ENCODE assay signal across 32 mouse cellular contexts in genomic region chr16:74287878-74288277, GRCm38 (mm10).
DNase-seq lines count a peak whose midpoint lies in the region; ATAC-seq and TF ChIP-seq lines count a peak whose summit lies in the region.
"Had no signal": no experiment of that assay in that cellular context is flagged by ENCODE, and none has a peak within 500 bp of the region (broad histone marks: within the 10 kb centered on the region; RNA-seq: fewer than 3 reads in every experiment).

No protein-coding gene starts in this region.

- no peak overlapping the region for H3K4me3 ChIP-seq in forebrain, embryonic 14.5 days (ENCODE audit: low read depth, low read length)
- no peak overlapping the region for H3K4me3 ChIP-seq in forebrain, embryonic 11.5 days (ENCODE audit: low read depth, low read length)
- no peak overlapping the region for H3K4me3 ChIP-seq in midbrain, embryonic 13.5 days (replicated peaks)
- no peak overlapping the region for H3K4me3 ChIP-seq in midbrain, embryonic 11.5 days (ENCODE audit: low read depth, low read length)
- no peak overlapping the region for H3K4me3 ChIP-seq in forebrain, embryonic 15.5 days
- no peak overlapping the region for H3K4me3 ChIP-seq in midbrain, postnatal 0 days (ENCODE audit: low read depth, low read length)
- H3K4me3 ChIP-seq: embryonic facial prominence, embryonic 12.5 days; kidney, embryonic 15.5 days; layer of hippocampus, adult 2 months; left cerebral cortex, adult 2 months; limb, embryonic 12.5 days; liver, embryonic 15.5 days; lung, embryonic 15.5 days; midbrain, embryonic 12.5 days; myocyte had no signal

- no peak overlapping the region for H3K9ac ChIP-seq in forebrain, embryonic 14.5 days (ENCODE audit: low read length)
- H3K9ac ChIP-seq in forebrain, embryonic 11.5 days (ENCODE audit: low read length): no peak overlapping the region
- no peak overlapping the region for H3K9ac ChIP-seq in midbrain, embryonic 13.5 days (replicated peaks)
- no peak overlapping the region for H3K9ac ChIP-seq in midbrain, embryonic 11.5 days (ENCODE audit: low read length)
- no peak overlapping the region for H3K9ac ChIP-seq in forebrain, embryonic 15.5 days (replicated peaks)
- no peak overlapping the region for H3K9ac ChIP-seq in midbrain, postnatal 0 days (replicated peaks; ENCODE audit: low read length, poor library complexity, severe bottlenecking)
- H3K9ac ChIP-seq: embryonic facial prominence, embryonic 12.5 days; kidney, embryonic 15.5 days; limb, embryonic 12.5 days; liver, embryonic 15.5 days; lung, embryonic 15.5 days; midbrain, embryonic 12.5 days had no signal

- intact Hi-C loops in gastrocnemius, postnatal 36 days (cut with DNase I): no loop called here

- H3K9me3 ChIP-seq in forebrain, embryonic 14.5 days (replicated peaks; ENCODE audit: control insufficient read depth, low read length): no peaks in the 10 kb centered on the region
- no peaks in the 10 kb centered on the region for H3K9me3 ChIP-seq in forebrain, embryonic 11.5 days (ENCODE audit: control insufficient read depth, low read length)
- no peaks in the 10 kb centered on the region for H3K9me3 ChIP-seq in midbrain, embryonic 13.5 days
- H3K9me3 ChIP-seq in midbrain, embryonic 11.5 days (ENCODE audit: control insufficient read depth, low read length): no peaks in the 10 kb centered on the region
- no peaks in the 10 kb centered on the region for H3K9me3 ChIP-seq in forebrain, embryonic 15.5 days
- no peaks in the 10 kb centered on the region for H3K9me3 ChIP-seq in midbrain, postnatal 0 days (ENCODE audit: low read length)
- H3K9me3 ChIP-seq: embryonic facial prominence, embryonic 12.5 days; kidney, embryonic 15.5 days; limb, embryonic 12.5 days; liver, embryonic 15.5 days; lung, embryonic 15.5 days; midbrain, embryonic 12.5 days had no signal

- no peak overlapping the region for H3K27ac ChIP-seq in forebrain, embryonic 14.5 days (ENCODE audit: low read depth, low read length)
- no peak overlapping the region for H3K27ac ChIP-seq in forebrain, embryonic 11.5 days (ENCODE audit: low read depth, low read length)
- H3K27ac ChIP-seq in midbrain, embryonic 13.5 days: no peak overlapping the region
- no peak overlapping the region for H3K27ac ChIP-seq in midbrain, embryonic 11.5 days (ENCODE audit: low read depth, low read length)
- no peak overlapping the region for H3K27ac ChIP-seq in forebrain, embryonic 15.5 days (replicated peaks)
- H3K27ac ChIP-seq in midbrain, postnatal 0 days (ENCODE audit: low read depth, low read length): no peak overlapping the region
- H3K27ac ChIP-seq: embryonic facial prominence, embryonic 12.5 days; kidney, embryonic 15.5 days; layer of hippocampus, adult 2 months; left cerebral cortex, adult 2 months; limb, embryonic 12.5 days; liver, embryonic 15.5 days; lung, embryonic 15.5 days; midbrain, embryonic 12.5 days had no signal

- DNase-seq in forebrain, embryonic 14.5 days (ENCODE audit: low spot score): peak; percentile 33
- no peak for DNase-seq in forebrain, embryonic 11.5 days (ENCODE audit: low spot score)
- DNase-seq in midbrain, embryonic 11.5 days (ENCODE audit: low spot score, missing footprints): no peak
- DNase-seq in midbrain, postnatal 0 days (ENCODE audit: low spot score): peak; percentile 17
- no peak for DNase-seq in gastrocnemius, postnatal 36 days
- DNase-seq in ovary, postnatal 10 days (ENCODE audit: low spot score): no peak
- DNase-seq: adrenal gland, postnatal 10 days; cerebellum, adult 11-12 months; cerebellum, adult 9-11 months; embryo, embryonic 11 days; gastrocnemius, postnatal 25 days; heart, adult 18-20 months; heart, postnatal 4 days; kidney, adult 18-20 months; kidney, postnatal 36 days; right cerebral cortex, adult 18-20 months; spleen, adult 18-20 months; thymus, postnatal 25 days had no signal

- 37% methylated on average over 8 of the region's 8 CpGs for WGBS in forebrain, embryonic 14.5 days
- 73% methylated on average over 8 of the region's 8 CpGs for WGBS in forebrain, embryonic 11.5 days
- 54% methylated on average over 8 of the region's 8 CpGs for WGBS in midbrain, embryonic 13.5 days
- WGBS in midbrain, embryonic 11.5 days: 76% methylated on average over 8 of the region's 8 CpGs
- 29% methylated on average over 8 of the region's 8 CpGs for WGBS in forebrain, embryonic 15.5 days
- WGBS in midbrain, postnatal 0 days: 41% methylated on average over 8 of the region's 8 CpGs

- TF ChIP-seq CTCF in midbrain, postnatal 0 days (IDR thresholded peaks at IDR 0.05): no peak

- H3K36me3 ChIP-seq in forebrain, embryonic 14.5 days (ENCODE audit: control insufficient read depth, insufficient read depth, low read length): no peaks in the 10 kb centered on the region
- no peaks in the 10 kb centered on the region for H3K36me3 ChIP-seq in forebrain, embryonic 11.5 days (ENCODE audit: control insufficient read depth, insufficient read depth, low read length)
- H3K36me3 ChIP-seq in midbrain, embryonic 13.5 days: no peaks in the 10 kb centered on the region
- H3K36me3 ChIP-seq in midbrain, embryonic 11.5 days (ENCODE audit: control insufficient read depth, insufficient read depth, low read length): no peaks in the 10 kb centered on the region
- H3K36me3 ChIP-seq in forebrain, embryonic 15.5 days: 0 out of 2 replicates have a peak, but pooled peaks cover 2% of the 10 kb centered on the region
- H3K36me3 ChIP-seq in midbrain, postnatal 0 days (ENCODE audit: insufficient read depth, low read length): no peaks in the 10 kb centered on the region
- H3K36me3 ChIP-seq: embryonic facial prominence, embryonic 12.5 days; kidney, embryonic 15.5 days; limb, embryonic 12.5 days; liver, embryonic 15.5 days; lung, embryonic 15.5 days; midbrain, embryonic 12.5 days had no signal

- no peaks in the 10 kb centered on the region for H3K27me3 ChIP-seq in forebrain, embryonic 14.5 days (replicated peaks; ENCODE audit: control insufficient read depth, insufficient read depth, low read length)
- no peaks in the 10 kb centered on the region for H3K27me3 ChIP-seq in forebrain, embryonic 11.5 days (ENCODE audit: control insufficient read depth, insufficient read depth, low read length)
- H3K27me3 ChIP-seq in midbrain, embryonic 13.5 days: no peaks in the 10 kb centered on the region
- H3K27me3 ChIP-seq in midbrain, embryonic 11.5 days (ENCODE audit: control insufficient read depth, insufficient read depth, low read length): no peaks in the 10 kb centered on the region
- H3K27me3 ChIP-seq in forebrain, embryonic 15.5 days: no peaks in the 10 kb centered on the region
- H3K27me3 ChIP-seq in midbrain, postnatal 0 days (ENCODE audit: insufficient read depth, low read length): no peaks in the 10 kb centered on the region
- H3K27me3 ChIP-seq: embryonic facial prominence, embryonic 12.5 days; kidney, embryonic 15.5 days; limb, embryonic 12.5 days; liver, embryonic 15.5 days; lung, embryonic 15.5 days; midbrain, embryonic 12.5 days had no signal

- no peak overlapping the region for H3K4me2 ChIP-seq in forebrain, embryonic 14.5 days (ENCODE audit: low read length)
- H3K4me2 ChIP-seq in forebrain, embryonic 11.5 days (ENCODE audit: low read depth, low read length, severe bottlenecking): no peak overlapping the region
- no peak overlapping the region for H3K4me2 ChIP-seq in midbrain, embryonic 13.5 days (replicated peaks)
- H3K4me2 ChIP-seq in midbrain, embryonic 11.5 days: no peak overlapping the region
- no peak overlapping the region for H3K4me2 ChIP-seq in forebrain, embryonic 15.5 days (replicated peaks)
- H3K4me2 ChIP-seq in midbrain, postnatal 0 days (ENCODE audit: low read depth, low read length, poor library complexity, severe bottlenecking): no peak overlapping the region
- H3K4me2 ChIP-seq: embryonic facial prominence, embryonic 12.5 days; heart, embryonic 11.5 days; kidney, embryonic 15.5 days; limb, embryonic 12.5 days; liver, embryonic 15.5 days; lung, embryonic 15.5 days; midbrain, embryonic 12.5 days had no signal

- peak; percentile 75 for ATAC-seq in forebrain, embryonic 14.5 days
- ATAC-seq in forebrain, embryonic 11.5 days (replicated peaks; ENCODE audit: low FRiP score): no peak
- 0 out of 2 replicates have a peak, but pooled peaks have one; percentile 17 for ATAC-seq in midbrain, embryonic 13.5 days
- ATAC-seq in midbrain, embryonic 11.5 days (ENCODE audit: low FRiP score): no peak
- ATAC-seq in forebrain, embryonic 15.5 days (replicated peaks): 0 out of 2 replicates have a peak, but pooled peaks have one; percentile 61
- ATAC-seq in midbrain, postnatal 0 days (ENCODE audit: low FRiP score): 0 out of 2 replicates have a peak, but pooled peaks have one; percentile 54
- ATAC-seq: inflammation-experienced regulatory T-cells, adult 6 months; Patski had no signal

- 0 out of 2 replicates have a peak, but pooled peaks cover 3% of the 10 kb centered on the region for H3K4me1 ChIP-seq in forebrain, embryonic 14.5 days (ENCODE audit: control insufficient read depth, insufficient read depth, low read length)
- no peaks in the 10 kb centered on the region for H3K4me1 ChIP-seq in forebrain, embryonic 11.5 days (replicated peaks; ENCODE audit: control insufficient read depth, insufficient read depth, low read length)
- H3K4me1 ChIP-seq in midbrain, embryonic 13.5 days (replicated peaks): peaks cover 5% of the 10 kb centered on the region; the same call in 1 of the 2 replicates
- no peaks in the 10 kb centered on the region for H3K4me1 ChIP-seq in midbrain, embryonic 11.5 days (ENCODE audit: control insufficient read depth, insufficient read depth, low read length)
- H3K4me1 ChIP-seq in forebrain, embryonic 15.5 days: peaks cover 9% of the 10 kb centered on the region
- H3K4me1 ChIP-seq in midbrain, postnatal 0 days (ENCODE audit: insufficient read depth, low read length): no peaks in the 10 kb centered on the region
- H3K4me1 ChIP-seq: embryonic facial prominence, embryonic 12.5 days; liver, embryonic 15.5 days; lung, embryonic 15.5 days had no signal

Comparison
In these comparisons a context has a peak if more than half of its experiments do, and no peak if none do; other contexts are left out.
1. ATAC-seq: peak in forebrain, embryonic 14.5 days (single experiment), midbrain, embryonic 13.5 days (single experiment), forebrain, embryonic 15.5 days (single experiment) and midbrain, postnatal 0 days (single experiment); none in forebrain, embryonic 11.5 days (single experiment) and midbrain, embryonic 11.5 days (single experiment).
2. DNase-seq: peak in forebrain, embryonic 14.5 days (single experiment) and midbrain, postnatal 0 days (single experiment); none in forebrain, embryonic 11.5 days (single experiment), midbrain, embryonic 11.5 days (single experiment), gastrocnemius, postnatal 36 days (0 of 2) and ovary, postnatal 10 days (single experiment).